Mouse (Mus musculus) bone marrow, adult 2 months (tissue): ENCODE data around the gene Mtln.

Source experiments
- CTCF ChIP-seq: fragments of 200-500 bp; IDR thresholded peaks from 2 replicates; pipeline ENCODE4 v1.5.1; 2011; ENCODE audit warnings: low read length, control low read depth; ENCODE audit not compliant: control insufficient read depth, insufficient read depth
- POLR2A ChIP-seq: fragments of 200-500 bp; IDR thresholded peaks from 2 replicates; pipeline ENCODE4 v1.6.1; 2011; ENCODE audit warnings: low read depth, mild to moderate bottlenecking, control low read depth, low read length, borderline replicate concordance; ENCODE audit not compliant: control insufficient read depth

DNA sequence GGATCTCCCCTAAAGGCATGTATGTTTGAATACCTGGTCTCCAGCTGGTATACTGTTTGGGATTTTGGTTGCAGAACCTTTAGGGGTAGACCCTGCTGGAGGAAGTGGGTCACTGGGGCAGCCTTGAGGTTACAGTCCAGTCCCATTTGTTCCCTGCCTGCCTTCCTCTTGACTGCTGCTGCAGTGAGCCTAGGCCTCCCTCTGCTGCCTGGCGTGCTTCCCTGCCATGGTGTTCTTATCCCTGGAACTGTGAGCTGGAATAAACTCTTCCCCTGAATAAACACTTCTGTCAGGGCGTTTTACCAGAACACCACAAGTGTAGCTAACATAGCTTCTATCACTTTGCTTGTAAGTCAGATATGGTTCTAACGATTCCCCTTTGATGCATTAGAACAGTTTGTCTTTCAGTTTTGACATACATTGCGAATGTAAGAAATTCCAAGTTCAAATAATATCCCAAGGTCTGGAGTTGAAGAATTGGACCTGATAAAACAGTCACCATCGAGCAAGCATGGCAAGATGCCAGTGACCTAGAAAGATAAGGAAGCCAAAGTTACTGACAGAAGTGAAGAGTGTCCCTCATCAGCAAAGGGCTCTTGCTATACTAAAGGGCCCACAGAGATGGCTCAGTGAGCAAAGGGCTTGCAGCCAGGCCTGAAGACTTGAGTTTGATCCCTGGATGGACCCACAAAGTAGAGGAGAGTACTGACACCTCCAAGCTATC is 33.0 kb downstream of the Mtln start:
- TF ChIP-seq CTCF = no peak
- TF ChIP-seq POLR2A = no peak
